Mouse (Mus musculus): ENCODE data around the gene Pspn. TPM values are rescaled to one million over a fixed set of nuclear protein-coding genes. Genes with fewer than 3 reads are reported as not detected.
A peak's percentile ranks its signal among the peaks of the same experiment; 100 is the strongest.

The Pspn gene
- not detected for total RNA-seq (2022)

DNA sequence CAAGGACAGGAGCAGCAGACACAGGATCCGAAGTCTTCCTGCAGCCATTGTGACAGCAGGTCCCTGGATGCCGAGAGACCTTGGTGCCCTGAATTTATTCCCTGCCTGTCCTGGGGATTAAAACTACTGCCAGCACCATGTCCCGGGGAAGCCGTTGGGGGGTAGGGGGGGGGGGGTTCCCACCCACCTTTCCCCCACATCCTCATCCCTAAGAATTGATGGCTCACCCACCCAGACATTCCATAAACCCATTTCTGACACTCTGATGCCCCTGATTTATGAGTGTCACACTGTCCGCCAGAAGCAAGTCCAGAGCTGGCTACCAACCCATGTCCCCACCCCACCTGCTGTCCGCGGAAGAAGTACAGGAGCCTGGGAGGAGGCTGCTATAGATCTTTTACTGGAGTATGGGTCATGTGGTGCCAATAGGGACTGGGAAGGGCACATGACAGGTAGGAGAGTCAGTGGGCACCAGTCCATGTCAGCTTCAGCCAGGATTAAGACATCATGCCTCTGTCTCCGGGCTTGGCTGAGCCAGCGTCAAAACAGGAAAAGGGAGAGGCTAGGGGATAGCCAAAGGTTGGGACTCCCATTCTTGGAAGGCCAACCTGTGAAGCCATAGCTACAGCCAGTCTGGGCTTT is at the start of gene Pspn:
Gene Pspn (minus strand): TSS at position 51 of the 642 bp plus-strand sequence.
- no peak for DNase-seq (ENCODE audit: low spot score in 2 of 2)

DNA sequence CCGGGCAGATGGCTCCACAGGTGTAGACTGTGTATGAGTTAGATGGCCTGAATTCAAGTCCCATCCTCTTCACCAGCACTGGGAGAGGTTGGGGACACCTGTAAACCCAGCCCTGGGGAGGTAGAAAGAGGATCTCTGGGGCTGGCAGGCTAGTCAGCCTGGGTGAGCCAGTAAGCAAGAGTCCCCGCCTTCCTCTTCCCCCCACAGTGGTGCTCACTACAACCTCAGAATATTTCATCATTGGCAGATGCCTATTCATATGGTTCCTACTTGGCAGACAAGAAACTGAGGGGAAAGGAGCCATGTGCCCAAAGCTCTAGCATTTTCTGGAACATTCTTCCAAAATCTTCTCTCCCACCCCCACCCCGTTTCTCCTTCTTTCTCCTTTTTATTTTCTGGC is 49.0 kb upstream of the Pspn start:
- no peak for DNase-seq (ENCODE audit: low spot score in 2 of 2)

DNA sequence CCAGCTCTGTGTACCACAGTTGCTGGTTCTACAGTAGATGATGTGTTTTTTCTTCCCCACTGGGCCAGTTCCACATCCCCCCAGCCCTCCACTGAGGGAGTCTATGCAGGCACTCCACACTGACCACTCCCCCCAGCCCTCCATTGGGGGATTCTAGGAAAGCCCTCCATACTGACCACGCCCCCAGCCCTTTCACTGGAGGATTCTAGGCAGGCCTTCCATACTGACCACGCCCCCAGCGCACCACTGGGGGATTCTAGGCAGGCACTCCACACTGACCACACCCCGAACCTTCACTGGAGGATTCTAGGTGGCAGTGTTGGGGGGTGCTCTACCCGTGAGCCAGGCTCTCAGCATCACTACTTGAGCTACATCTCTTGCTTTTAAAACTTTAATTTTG is 47.6 kb upstream of the Pspn start:
- no peak for DNase-seq (ENCODE audit: low spot score in 2 of 2)

DNA sequence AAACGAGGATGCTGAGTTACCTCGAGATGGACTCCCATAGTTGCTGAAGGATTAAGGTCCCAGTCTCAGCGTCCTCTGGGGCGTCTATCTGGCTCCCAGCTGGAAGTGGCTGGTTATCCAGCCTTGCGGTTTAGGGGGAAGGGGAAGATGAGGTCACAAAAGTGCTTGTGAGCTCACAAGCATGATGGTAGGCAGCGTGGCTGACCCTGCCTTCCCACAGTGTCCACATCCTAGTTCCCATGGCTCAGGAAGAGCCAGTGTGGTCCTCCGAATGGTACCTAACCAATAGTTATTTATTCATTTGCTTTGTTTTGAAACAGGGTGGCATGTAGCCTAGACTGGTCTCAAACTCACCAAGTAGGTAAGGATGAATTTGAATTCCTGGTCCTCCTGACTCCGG is 41.7 kb upstream of the Pspn start, which contains the start of gene Slc25a41:
Gene Slc25a41 (minus strand): TSS at position 101 of the 400 bp plus-strand sequence.
- no peak for DNase-seq (ENCODE audit: low spot score in 2 of 2)

DNA sequence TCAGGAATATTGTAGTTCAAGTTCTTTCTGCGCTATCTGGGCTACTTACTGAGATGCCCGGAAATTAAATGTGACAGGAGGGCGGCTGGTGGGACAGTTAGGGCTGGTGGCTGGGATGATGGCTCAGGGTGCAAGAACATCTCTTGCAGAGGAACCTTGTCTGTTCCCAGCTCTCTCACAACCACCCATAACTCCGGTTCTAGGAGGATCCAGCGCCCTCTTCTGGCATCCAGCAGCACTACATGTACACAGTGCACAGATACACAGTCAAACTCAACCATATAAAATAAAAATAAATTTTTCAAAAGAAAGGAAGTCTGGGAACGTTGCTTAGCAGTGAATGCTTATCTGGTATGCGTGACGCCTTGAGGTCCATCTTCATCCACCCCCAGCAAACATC is 39.2 kb upstream of the Pspn start:
- no peak for DNase-seq (ENCODE audit: low spot score in 2 of 2)

DNA sequence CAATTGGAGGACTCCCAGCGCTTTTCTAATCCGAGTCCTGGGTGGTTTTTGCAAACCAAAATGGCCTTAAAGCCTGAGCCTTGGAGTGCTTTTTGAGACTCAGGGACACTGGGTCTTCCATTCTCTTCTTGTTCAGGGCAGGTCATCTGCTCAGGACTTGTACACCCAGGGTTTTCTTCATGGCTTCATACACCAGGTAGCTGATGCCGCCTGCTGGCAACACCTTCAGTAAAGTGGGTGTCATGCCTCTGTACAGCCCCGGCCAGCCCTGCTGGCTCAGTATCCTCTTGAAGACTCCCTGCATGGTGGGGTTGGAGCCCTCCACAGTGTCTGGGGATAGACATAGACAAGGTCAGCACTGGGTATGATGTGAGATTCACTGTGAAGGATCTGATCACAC is 33.0 kb upstream of the Pspn start:
- no peak for DNase-seq (ENCODE audit: low spot score in 2 of 2)

DNA sequence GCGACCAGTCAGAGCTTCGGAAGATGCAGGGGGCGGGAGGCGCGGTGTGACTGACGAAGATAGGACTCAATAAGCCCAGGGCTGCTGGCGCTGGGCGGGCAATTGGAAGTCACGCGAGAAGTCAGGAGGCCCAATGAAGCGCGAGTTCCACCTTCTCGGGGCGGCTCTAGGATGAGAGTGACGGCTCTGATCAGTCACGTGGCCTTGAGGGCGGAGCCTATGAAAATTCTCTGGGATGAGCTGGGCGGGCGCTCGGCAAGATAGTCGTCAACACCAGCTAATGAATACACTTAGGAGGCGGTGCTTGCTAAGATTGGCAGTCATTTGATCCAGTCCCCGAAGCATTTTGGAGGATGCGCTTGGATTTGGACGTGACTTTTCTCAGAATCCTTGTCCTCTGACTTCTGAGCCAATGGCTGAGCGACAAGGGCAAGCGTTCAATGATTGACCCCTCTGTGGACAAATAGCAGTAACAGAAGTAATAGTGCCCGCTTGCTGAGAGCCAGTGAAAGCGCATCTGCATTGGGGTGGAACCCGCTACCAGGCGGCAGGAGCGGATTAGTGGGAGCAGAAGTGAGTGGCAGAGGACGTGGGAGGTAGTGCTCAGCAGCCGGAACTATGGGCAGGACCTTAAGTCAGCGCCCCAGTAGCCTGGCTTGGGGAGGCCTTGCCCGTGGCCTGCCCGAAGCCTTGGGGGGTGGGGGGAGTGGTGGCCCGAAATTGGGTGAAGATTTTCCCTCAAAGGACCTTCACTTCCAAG is 32.0 kb upstream of the Pspn start:
- DNase-seq (ENCODE audit: low spot score in 2 of 2) = peak; percentile 100

DNA sequence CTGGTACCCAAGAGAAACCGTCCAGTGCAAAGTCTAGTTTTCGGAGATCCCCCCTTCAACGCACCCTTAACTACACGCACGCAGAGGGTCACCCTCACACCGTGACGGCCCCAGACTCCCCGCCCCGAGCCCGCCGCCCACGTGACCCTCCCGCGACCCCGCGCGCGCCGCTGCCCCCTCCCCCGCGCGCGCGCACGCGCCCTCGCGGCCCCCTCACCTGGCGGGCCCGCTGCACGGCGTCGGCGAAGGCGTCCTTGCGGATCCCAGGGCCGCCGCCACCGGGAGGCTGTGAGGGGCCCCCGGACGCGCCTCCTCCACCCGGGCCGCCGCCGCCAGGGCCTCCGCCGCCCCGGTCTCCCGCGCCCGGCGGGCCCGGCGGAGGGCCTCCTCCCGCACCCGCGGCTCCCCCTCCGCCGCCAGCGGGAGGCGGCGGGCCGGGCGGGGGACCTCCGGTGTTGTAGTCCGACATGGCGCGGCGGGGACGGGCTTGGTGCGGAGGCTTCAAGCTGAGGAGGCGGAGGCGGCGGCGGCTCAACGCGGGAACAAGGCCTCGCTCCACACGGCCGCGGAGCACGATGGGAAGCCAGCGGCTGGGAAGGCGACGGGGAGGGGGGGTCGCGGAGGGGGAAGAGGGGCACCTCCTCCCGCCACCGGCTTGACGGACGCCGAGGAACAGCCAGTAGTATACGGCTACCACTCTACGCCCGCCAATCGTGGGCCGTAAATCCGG is 31.3 kb upstream of the Pspn start, which contains the start of gene Khsrp:
Gene Khsrp (minus strand): TSS at position 592 of the 730 bp plus-strand sequence.
- DNase-seq (ENCODE audit: low spot score in 2 of 2) = no peak

DNA sequence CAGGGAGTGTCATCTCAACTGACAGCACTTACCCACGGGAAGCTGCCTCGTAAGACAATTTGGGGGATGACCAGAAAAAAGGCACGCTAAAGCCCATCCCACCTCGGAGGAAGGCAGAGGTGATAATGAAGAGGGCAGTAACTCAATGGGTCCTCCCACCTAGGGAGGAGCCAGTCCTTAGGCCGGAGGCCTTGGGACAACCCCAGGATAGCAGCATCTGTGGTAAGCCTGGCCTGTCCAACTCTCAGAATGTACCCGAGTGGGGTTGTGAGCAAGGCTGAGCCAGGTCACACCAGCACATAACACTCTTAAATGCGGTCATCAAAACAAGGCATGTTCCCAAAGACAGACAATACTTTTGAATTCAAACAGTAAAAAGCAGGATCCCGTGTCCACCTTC is 29.9 kb upstream of the Pspn start:
- no peak for DNase-seq (ENCODE audit: low spot score in 2 of 2)

DNA sequence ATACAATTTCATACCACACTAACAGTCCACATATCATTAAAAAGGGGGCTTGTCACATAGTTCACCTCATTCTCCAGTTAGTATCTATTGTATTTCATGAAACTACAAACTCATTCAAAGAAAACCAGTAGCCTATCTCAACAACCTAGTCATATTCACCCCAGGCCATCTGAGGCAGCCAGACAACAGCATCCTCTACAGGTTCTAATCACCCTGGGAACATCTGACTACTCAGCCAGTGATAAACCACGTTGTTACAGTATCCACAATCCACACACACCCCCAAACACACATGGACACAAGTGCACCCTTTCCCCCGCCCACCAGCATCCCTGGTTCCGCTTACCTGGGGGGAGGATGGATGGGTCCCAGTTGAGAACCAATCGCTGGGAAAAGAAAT is 27.7 kb upstream of the Pspn start:
- no peak for DNase-seq (ENCODE audit: low spot score in 2 of 2)

DNA sequence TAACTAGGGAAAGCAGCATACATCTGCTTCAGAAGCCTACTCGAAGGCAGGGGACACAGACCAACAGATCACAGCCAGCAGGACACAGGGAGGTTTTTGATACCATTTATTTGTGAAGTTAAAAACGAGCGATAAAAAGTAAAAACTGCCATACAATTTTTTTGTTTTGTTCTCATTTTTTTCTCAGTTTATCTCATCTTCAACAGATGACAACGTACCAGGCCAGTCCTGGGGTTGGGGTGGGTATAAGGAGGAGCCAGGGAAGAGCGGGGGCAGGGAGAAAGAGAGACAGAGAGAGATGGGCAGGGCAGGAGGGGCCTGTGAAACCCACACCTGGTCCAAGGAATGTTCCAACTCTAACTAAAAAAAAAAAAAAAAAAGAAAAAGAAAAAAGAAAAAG is 21.1 kb upstream of the Pspn start:
- no peak for DNase-seq (ENCODE audit: low spot score in 2 of 2)

DNA sequence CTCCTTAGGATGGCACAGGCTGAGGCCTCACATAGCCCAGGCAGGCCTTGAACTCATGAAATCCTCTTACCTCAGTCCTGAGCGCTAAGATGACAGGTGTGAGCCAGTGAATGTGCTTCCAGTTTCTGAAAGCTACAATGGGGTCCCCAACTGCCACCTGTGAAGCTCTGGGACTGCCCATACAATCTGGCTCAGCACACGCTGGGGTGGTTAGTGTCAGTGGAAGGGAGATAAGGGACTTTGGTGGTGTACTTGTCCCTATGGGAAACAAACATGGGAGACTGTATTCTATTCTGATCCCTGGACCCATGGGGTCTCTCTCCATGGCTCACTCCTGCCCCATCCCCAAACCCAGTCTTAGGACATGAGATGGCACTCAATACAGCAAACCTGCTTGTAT is 19.9 kb upstream of the Pspn start:
- DNase-seq (ENCODE audit: low spot score in 2 of 2) = no peak

DNA sequence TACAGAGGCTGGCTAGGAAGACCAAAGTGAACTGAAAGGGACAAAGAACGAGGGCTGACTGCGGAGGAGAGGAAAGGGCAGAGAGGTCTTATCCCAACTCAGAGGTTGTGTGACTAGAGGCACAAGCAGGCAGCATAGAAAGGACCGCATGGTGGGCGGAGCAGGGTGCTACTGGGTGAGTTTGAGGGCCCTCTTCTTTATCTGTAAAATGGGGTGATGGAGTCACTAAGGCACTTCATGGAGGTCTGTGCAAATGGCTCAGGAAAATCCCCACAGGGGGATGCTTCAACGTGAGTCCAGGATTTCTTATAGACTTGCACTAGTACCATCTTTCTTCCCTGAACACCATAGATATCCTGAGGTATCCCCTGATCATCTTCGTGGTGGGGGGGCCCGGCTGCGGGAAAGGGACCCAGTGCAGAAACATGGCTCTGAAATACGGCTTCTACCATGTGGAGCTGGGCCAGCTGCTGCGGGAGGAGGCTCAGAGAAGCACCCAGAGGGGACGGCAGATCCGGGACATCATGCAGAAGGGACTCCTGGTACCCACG is 12.5 kb upstream of the Pspn start:
- DNase-seq (ENCODE audit: low spot score in 2 of 2) = no peak

DNA sequence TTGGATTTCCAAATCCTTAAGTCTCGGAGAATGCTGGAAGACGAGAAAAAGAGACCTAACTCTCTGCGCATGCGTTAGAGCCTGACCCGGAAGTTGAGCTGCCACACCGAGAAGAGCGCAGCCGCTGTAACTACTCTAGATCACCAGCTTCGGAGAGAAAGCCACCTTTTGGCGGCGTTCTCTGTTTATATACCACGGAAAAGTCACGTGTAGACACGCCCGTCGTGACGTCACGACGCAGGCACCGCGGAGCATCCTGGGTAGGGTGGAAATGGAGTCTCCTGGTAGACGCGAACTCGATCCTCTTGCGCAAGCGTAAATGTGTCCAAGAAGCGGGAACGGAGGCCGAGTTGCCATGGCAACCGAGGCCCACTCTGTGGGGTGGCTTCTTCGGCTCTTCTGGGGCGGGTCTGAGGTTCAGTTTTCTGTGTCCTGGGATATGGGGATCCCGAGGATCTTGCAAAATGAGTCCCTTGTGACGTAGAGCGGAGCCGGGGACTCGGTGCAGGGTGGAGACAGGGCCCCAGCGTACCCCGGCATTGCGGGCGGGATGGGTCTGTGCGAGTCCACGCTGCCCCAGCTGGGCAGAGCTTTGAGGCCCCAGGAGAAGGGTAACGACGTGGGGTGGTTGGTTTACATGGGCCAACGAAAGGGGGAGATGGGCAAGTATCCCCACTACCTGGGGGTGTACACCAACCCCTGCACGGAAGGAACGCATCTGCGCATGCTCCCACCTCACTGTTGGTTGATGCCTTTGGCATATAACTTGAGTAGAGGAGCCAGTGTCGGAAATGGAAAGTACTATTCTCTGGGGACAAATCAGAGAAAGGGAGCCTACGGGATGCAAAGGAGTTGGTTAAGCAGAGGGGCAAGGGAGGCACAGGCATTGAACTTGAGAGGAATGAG is 11.7 kb upstream of the Pspn start, which contains the start of the genes Gtf2f1 and Gm17949:
Gene Gtf2f1 (minus strand): TSS at position 53 of the 906 bp plus-strand sequence.
Gene Gm17949 (plus strand): TSS at position 234 of the 906 bp plus-strand sequence.
- DNase-seq (ENCODE audit: low spot score in 2 of 2) = peak; percentile 81 to 87

DNA sequence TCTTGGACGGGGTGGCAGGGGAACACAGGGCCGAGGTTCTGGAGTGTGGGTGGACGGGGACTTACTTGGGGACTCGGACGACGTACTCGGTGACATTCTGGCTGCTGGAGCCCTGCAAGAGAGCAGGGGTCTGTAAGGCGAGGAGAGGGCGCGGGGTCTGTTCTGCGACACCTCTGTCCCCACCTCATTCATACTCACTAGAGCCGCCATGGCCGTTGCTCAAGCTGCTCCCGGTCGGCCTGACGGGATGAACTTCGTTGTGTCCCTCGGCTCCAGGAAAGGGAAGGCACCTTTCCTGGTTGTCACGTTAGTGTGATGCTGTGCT is 11.1 kb upstream of the Pspn start:
- DNase-seq (ENCODE audit: low spot score in 2 of 2) = no peak

DNA sequence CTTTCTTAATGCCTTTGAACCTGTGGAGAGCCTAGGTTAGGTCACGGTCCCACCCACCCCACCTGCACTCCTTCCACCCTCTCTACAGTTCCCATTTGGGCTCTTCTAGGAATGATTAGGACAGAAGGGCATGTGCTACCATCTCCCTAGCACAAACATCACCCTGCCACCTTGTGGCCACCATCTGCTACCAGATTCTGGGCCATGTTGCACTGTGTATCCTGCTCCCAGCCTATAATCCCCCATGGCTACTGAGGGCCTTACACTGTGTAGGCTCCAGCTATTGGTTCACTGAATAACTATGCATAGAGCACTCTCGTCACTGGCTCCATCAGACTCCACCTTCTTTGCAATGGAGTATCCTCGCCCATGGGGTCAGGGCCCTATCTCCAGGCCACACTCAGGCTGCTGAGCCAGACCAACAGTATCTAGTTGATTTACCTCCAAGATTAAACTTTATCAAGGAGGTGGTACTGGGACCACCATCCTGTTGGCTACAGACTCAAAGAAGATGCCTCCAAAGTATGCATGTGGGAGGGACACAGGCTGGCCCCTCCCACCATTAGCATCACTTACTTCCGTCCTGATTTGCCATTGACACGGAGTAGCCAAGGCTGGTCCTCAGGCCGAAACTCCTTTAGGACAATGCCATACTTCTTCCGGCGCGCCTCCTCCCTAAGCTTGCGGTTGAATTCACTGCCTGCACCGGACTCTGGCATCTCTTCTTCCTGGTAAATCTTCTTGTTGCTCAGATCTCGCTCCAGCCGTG is 7.5 kb upstream of the Pspn start:
- no peak for DNase-seq (ENCODE audit: low spot score in 2 of 2)

DNA sequence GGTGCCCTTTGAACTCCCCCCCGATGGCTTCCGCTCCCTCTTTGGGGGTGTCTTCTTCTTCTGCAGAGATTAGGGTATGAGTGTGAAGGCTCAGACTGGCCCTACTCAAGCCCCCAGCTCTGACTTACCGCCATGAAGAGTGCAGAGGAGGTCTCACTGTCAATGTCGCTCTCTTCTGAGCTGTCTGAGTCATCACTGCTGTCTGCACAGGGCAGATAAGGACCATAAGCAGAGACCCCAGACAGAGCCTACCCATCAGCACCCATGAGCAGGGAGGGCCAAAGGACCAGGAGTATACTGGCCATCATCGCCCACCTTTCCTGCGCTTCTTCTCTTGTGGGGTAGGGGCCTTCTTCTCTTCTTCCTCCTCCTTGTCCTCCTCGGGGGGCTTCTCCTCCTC is 4.2 kb upstream of the Pspn start:
- no peak for DNase-seq (ENCODE audit: low spot score in 2 of 2)

DNA sequence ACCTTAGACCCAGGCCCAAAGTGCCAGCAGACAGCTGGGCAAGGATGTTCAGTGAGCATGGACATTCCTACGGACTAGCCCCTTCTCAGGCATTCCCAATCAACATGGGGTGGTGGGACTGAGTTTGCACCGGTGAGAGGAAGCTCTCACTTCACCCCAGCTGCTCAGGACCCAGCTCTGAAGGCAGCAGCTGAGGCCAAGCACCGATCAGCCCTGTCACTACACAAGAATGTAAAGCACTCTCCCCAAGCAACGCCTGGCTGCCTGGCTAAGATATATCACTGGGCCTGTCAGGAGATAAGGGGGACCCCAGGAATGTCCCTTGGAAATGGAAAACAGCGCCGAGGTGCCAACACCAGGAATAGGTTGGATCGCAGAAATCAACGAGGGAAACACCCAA is 1.4 kb upstream of the Pspn start:
- no peak for DNase-seq (ENCODE audit: low spot score in 2 of 2)

DNA sequence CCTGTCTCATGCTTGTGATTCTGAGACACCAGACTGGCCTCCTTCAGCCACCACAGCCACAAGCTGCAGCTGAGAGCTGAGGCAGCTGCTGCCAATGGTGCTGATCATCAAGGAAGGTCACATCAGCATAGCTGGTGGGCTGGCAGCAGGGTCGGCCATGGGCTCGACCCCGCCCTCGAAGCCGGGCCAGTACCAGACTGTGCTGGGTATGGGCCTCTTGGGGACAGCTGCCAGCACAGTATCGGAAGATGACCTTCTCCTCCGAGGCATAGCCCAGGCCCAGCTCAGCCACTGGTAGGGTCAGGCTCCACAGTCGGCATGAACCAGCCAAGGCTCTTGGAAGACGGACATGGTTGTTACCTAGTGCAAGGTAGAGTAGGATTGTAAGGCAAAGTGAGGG is 404 bp downstream of the Pspn start:
- DNase-seq (ENCODE audit: low spot score in 2 of 2) = no peak

DNA sequence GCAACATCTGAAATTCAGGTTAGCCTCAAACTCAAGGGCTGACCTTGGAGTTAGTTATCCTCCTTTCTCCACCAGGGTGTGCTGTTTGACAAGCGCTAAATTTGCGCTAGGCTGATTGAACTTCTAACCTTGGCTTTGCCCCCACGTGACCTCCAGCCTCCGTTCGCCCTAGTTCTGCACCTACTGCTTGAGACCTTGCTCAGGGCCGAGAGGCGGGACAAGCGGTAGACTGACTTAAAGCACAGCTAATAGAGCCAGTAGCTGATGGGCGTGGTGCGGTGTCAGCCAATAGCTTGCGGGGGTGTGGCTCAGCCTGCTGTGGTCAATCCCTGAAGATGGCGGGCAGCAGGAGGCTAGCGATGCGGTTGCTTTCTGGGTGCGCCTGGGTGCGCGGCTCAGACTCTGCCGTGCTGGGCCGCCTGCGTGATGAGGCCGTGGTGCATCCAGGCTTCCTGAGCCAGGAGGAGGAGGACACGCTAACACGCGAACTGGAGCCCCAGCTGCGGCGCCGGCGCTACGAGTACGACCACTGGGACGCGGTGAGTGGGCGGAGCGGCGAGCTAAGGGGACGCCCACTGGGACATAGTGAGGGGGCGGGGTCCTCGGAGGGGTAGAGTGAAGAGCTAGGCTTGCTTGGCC is 2.7 kb downstream of the Pspn start, which contains the start of gene Alkbh7:
Gene Alkbh7 (plus strand): TSS at position 311 of the 639 bp plus-strand sequence.
- peak; percentile 94 to 97 for DNase-seq (ENCODE audit: low spot score in 2 of 2)

Data from gastrocnemius, adult 8-10 months (tissue).